Mouse (Mus musculus): ENCODE measurements around the gene Olfr152.

Olfr152 gene

DNA sequence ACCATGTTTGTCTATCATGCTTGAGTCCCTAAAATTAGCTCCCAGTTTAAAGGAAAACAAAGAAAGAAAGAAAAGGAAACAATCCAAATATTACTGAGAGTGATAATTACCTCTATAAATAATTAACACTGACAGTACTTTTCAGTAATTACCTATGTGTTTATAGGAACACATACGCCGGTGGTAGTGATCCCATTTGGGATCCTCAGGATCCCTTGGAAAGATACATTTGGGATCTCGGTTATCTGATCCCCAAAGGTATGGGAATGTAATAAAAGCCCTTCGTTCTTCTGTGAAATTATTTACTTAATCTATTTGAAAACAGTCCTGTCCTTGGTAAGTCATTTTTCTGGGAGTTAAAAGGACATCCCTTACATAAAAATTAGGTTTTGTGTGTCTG is at the start of gene Olfr152:
Gene Olfr152 (plus strand): TSS at position 301 of the 400 bp plus-strand sequence.
- DNase-seq = no peak

DNA sequence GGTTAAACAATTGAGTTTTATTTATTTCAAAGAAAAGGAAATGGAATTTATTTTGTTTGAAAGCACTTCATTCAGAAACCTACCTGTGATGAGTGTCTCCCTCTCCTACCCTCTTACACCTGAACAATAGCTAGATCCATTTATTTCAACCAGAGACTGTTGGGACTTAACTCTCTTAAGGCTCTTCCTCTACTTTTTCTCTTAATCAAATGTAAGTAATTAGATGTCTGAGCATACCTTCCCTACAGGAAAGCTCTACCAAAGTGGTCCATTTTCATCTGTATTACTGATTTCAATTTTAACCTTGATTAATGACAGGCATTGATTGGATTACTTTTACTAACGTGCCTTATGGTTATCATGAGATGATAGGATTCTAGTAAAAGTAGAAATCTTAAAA is 39.4 kb upstream of the Olfr152 start, which contains the start of gene Olfr1138:
Gene Olfr1138 (minus strand): TSS at position 101 of the 400 bp plus-strand sequence.
- no peak for DNase-seq

GRCm38 (mm10) chr2:87743452-87743851 is 35.8 kb upstream of the Olfr152 start, which contains the start of gene Olfr1140:
Olfr1140 (plus strand) TSS chr2:87743752.
- no peak for DNase-seq

DNA sequence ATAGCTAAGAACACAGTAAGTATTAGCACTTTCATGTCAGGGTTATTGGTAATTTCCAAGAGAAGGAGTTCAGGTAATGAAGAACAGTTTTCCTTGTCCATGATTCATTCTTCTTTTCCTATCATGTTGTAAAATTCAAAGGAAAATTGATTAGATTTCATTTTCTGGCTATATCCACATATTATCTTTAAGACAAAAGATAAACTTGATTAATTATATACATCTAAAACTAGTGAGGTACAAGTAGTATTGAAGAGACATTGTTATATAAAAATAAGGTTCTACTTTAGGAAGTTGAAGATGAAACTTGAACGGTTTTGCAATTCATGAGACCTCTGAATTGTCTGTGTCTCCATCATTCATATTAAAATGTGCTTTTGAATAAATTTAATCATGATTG is 25.4 kb upstream of the Olfr152 start, which contains the start of gene Olfr1141:
Gene Olfr1141 (minus strand): TSS at position 101 of the 400 bp plus-strand sequence.
- DNase-seq = no peak

DNA sequence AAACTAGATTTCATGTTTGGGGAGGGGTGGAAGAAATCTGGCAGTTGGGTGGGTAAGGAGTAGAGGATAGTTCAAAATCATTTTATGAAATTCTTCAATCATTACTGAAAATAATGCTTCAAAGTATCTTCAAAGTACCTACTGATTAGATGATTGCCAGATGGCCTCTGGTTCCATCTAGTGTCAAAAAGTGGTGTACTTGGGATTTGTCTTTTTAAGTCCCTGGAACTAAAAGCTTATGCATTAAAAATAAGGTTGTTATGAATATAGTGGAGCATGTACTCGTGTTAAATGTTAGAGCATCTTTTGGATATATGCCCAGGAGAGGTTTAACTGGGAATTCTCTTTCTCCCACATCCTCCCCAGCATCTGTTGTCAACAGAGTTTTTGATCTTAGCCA is 3.1 kb upstream of the Olfr152 start:
- no peak for DNase-seq

DNA sequence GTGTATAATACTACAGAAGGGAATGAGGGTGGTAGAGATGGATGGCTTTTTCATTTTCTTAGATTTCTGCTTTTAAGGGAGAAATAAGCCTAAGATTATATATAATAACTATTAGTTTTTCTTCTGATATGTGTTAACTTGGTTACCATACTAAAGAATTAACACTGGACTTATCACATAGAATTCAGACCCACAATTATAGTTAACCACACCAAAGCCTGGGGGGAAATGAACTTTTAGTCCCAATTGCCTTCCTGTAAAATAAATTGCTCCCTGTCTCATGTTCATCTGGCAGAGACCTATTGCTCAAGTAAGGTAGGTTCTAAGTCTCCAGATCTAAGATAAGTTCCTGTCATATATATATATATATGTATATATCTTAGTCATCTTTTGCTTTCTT is 21.0 kb downstream of the Olfr152 start, which contains the start of gene Olfr1143:
Gene Olfr1143 (plus strand): TSS at position 301 of the 400 bp plus-strand sequence.
- no peak for DNase-seq

DNA sequence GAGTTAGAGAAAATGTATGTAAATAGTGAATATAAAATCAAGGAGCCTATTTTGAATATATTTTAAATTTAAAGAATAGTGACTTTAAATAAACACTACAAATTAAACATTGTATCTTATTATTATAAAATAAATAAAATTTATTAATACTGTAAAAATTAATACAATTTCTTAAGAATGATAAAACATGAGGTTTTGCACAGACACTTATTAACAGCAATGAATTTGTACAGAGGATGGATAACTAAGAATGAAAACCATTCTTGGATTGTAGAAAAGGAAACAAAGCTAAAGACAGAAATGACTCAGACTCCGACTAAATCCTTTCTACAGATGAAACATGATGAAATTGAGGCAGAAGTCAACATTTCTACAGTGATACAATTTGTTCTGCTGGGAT is 30.2 kb downstream of the Olfr152 start, which contains the start of gene Olfr1145:
Gene Olfr1145 (plus strand): TSS at position 301 of the 400 bp plus-strand sequence.
- DNase-seq = no peak

- DNase-seq = no peak
These were observed 51.0 kb downstream of the Olfr152 start, which contains the start of gene Olfr1148 for GRCm38 (mm10) chr2:87830233-87830632. Olfr1148 (plus strand) TSS chr2:87830533.
